Mouse (Mus musculus) CH12.LX (cell line): ENCODE data around the gene Phrf1. TPM values are rescaled to one million over a fixed set of nuclear protein-coding genes. Genes with fewer than 3 reads are reported as not detected.

Experiments
- DNase-seq: peaks from one replicate; pipeline ENCODE4 v3.0.0-alpha.2; 2013; ENCODE audit errors: extremely low read depth
- H3K27ac ChIP-seq: 2 replicates; pipeline ENCODE4 v1.5.1; 2012; ENCODE audit warnings: low read depth, mild to moderate bottlenecking, control low read depth, moderate library complexity; ENCODE audit not compliant: insufficient read depth
- H3K27me3 ChIP-seq: replicated peaks from 2 replicates; pipeline ENCODE3; 2012; ENCODE audit warnings: inconsistent platforms
- H3K36me3 ChIP-seq, 2 experiments: replicated peaks in 1 of 2; 2 replicates each; pipeline versions ENCODE3 to v1.6.1; 2012; ENCODE audit warnings: inconsistent platforms in 1 of 2, low read length in 1 of 2, mild to moderate bottlenecking in 1 of 2, mixed read lengths in 1 of 2, moderate library complexity in 1 of 2; ENCODE audit not compliant: control insufficient read depth in 1 of 2, insufficient read depth in 1 of 2
- H3K4me1 ChIP-seq, 2 experiments: 2 replicates each; pipeline ENCODE4 v1.6.1; 2012; ENCODE audit warnings: inconsistent platforms in 1 of 2, moderate library complexity in 1 of 2; ENCODE audit not compliant: insufficient read depth in 2 of 2, control insufficient read depth in 1 of 2
- H3K4me2 ChIP-seq: 2 replicates; pipeline ENCODE4 v1.6.1; 2012; ENCODE audit warnings: low read depth, mild to moderate bottlenecking, control low read depth; ENCODE audit not compliant: poor library complexity, insufficient read depth, severe bottlenecking
- H3K4me3 ChIP-seq, 3 experiments: fragments of 150-350 bp in 1 of 3; sonication (generic) in 1 of 3; replicated peaks in 1 of 3; 2 replicates each; pipeline versions ENCODE3 to v1.5.1; 2011 to 2012; ENCODE audit warnings: low read depth in 2 of 3, low read length in 2 of 3, mild to moderate bottlenecking in 2 of 3, moderate library complexity in 2 of 3, control low read depth in 1 of 3, improper control_type of control experiment in 1 of 3, inconsistent platforms in 1 of 3, mixed read lengths in 1 of 3; ENCODE audit not compliant: poor library complexity in 1 of 3
- H3K79me2 ChIP-seq: replicated peaks from 2 replicates; pipeline ENCODE4 v1.6.1; 2012; ENCODE audit warnings: mild to moderate bottlenecking, moderate library complexity; ENCODE audit not compliant: control insufficient read depth, poor library complexity, insufficient read depth, severe bottlenecking; ENCODE audit errors: extremely low read depth
- H3K9ac ChIP-seq: 2 replicates; pipeline ENCODE4 v1.6.1; 2012; ENCODE audit warnings: low read depth, mild to moderate bottlenecking, control low read depth, moderate library complexity; ENCODE audit not compliant: insufficient read depth
- H3K9me3 ChIP-seq: replicated peaks from 2 replicates; pipeline ENCODE3; 2012; ENCODE audit warnings: low read length, inconsistent platforms, mixed read lengths
- BHLHE40 ChIP-seq: IDR thresholded peaks from 2 replicates; pipeline ENCODE4 v1.6.1; 2011; ENCODE audit warnings: mild to moderate bottlenecking, low read depth, low read length, improper control_type of control experiment
- CTCF ChIP-seq, 2 experiments: IDR thresholded peaks in 1 of 2; conservative IDR thresholded peaks in 1 of 2; 2 replicates each; pipeline ENCODE4 v1.5.1; 2011 to 2012; ENCODE audit warnings: low read depth in 2 of 2, low read length in 2 of 2, improper control_type of control experiment in 1 of 2, inconsistent platforms in 1 of 2, mild to moderate bottlenecking in 1 of 2, moderate library complexity in 1 of 2
- E2F4 ChIP-seq: IDR thresholded peaks from 2 replicates; pipeline ENCODE4 v1.6.1; 2011; ENCODE audit warnings: low read depth, low read length, improper control_type of control experiment; ENCODE audit not compliant: insufficient replicate concordance
- EP300 ChIP-seq: IDR thresholded peaks from 2 replicates; pipeline ENCODE4 v1.6.1; 2011; ENCODE audit warnings: low read length, improper control_type of control experiment
- GABPA ChIP-seq: IDR thresholded peaks from 2 replicates; pipeline ENCODE4 v1.6.1; 2012; ENCODE audit warnings: low read depth, low read length, improper control_type of control experiment, inconsistent platforms; ENCODE audit not compliant: insufficient replicate concordance
- IRF4 ChIP-seq: IDR thresholded peaks from 2 replicates; pipeline ENCODE4 v1.6.1; 2014; ENCODE audit warnings: low read depth, mild to moderate bottlenecking, inconsistent platforms, low read length, improper control_type of control experiment
- JUND ChIP-seq: conservative IDR thresholded peaks from 2 replicates; pipeline ENCODE4 v1.6.1; 2011; ENCODE audit warnings: low read depth, low read length, improper control_type of control experiment
- KAT2A ChIP-seq: IDR thresholded peaks from 2 replicates; pipeline ENCODE4 v1.6.1; 2012; ENCODE audit warnings: low read length, improper control_type of control experiment, inconsistent platforms; ENCODE audit not compliant: insufficient replicate concordance
- MEF2A ChIP-seq: IDR thresholded peaks from 2 replicates; pipeline ENCODE4 v1.6.1; 2014; ENCODE audit warnings: low read depth, mild to moderate bottlenecking, inconsistent platforms, low read length, improper control_type of control experiment, borderline replicate concordance
- MXI1 ChIP-seq: IDR thresholded peaks from 2 replicates; pipeline ENCODE4 v1.6.1; 2011; ENCODE audit warnings: mild to moderate bottlenecking, low read depth, low read length, improper control_type of control experiment
- NELFE ChIP-seq: IDR thresholded peaks from 2 replicates; pipeline ENCODE4 v1.6.1; 2011; ENCODE audit warnings: low read depth, low read length, improper control_type of control experiment
- PAX5 ChIP-seq: IDR thresholded peaks from 2 replicates; pipeline ENCODE4 v1.6.1; 2012; ENCODE audit warnings: low read length, inconsistent platforms, mixed read lengths
- POLR2A ChIP-seq: IDR thresholded peaks from 2 replicates; pipeline ENCODE4 v1.6.1; 2011; ENCODE audit warnings: low read depth, mild to moderate bottlenecking, improper control_type of control experiment, low read length
- POLR2AphosphoS2 ChIP-seq: IDR thresholded peaks from 2 replicates; pipeline ENCODE4 v1.6.1; 2011; ENCODE audit warnings: low read depth, low read length, improper control_type of control experiment
- RCOR1 ChIP-seq: conservative IDR thresholded peaks from 2 replicates; pipeline ENCODE4 v1.6.1; 2012; ENCODE audit warnings: low read depth, mild to moderate bottlenecking, inconsistent platforms, low read length, improper control_type of control experiment
- TBP ChIP-seq: conservative IDR thresholded peaks from 2 replicates; pipeline ENCODE4 v1.6.1; 2011; ENCODE audit warnings: low read depth, low read length, improper control_type of control experiment
- UBTF ChIP-seq: IDR thresholded peaks from 2 replicates; pipeline ENCODE4 v1.6.1; 2012; ENCODE audit warnings: low read depth, mild to moderate bottlenecking, inconsistent platforms, low read length, improper control_type of control experiment, moderate library complexity
- ZC3H11A ChIP-seq: IDR thresholded peaks from 2 replicates; pipeline ENCODE4 v1.6.1; 2012; ENCODE audit warnings: low read depth, mild to moderate bottlenecking, inconsistent platforms, low read length, improper control_type of control experiment
- ZMIZ1 ChIP-seq: IDR thresholded peaks from 2 replicates; pipeline ENCODE4 v1.6.1; 2012; ENCODE audit warnings: low read depth, mild to moderate bottlenecking, inconsistent platforms, low read length, improper control_type of control experiment
- ZNF384 ChIP-seq: IDR thresholded peaks from 2 replicates; pipeline ENCODE4 v1.6.1; 2012; ENCODE audit warnings: low read depth, low read length, improper control_type of control experiment, inconsistent platforms
- dilution Hi-C: fragments of 300-500 bp; cut with MboI; formaldehyde crosslinking; loops from 2 replicates; pipeline ENCODE4 v1.14.3; 2020; ENCODE audit warnings: low sequenced_read_pairs; ENCODE audit not compliant: extremely low pct_unique_long_range_greater_than_20kb, extremely low pct_ligation_motif_present
- in situ Hi-C: fragments of 300-500 bp; cut with MboI; formaldehyde crosslinking; loops from 3 replicates; pipeline ENCODE4 v1.14.3; 2019; ENCODE audit warnings: low sequenced_read_pairs, low pct_ligation_motif_present, low pct_unique_long_range_greater_than_20kb, mixed read lengths
- polyA plus RNA-seq: library from polyadenylated mRNA; unstranded; fragments of >175 nt; gene quantifications from 2 replicates; pipeline ENCODE4 v1.2.1, GENCODE M21; 2012; ENCODE audit warnings: low read depth; ENCODE audit not compliant: insufficient read length
- total RNA-seq, 2 experiments: library from RNA; depleted of rRNA; stranded (reverse); fragments of 300-350 nt in 1 of 2; fragments of >200 nt in 1 of 2; gene quantifications; 2 replicates each; pipeline ENCODE4 v1.2.3; 2012 to 2014

Phrf1 gene
- total and polyA plus RNA-seq, 3 experiments, result 22.4 to 59.2 (median 52.5) TPM

- peaks cover 0 to 9% of the 10 kb centered on the region in 2 experiments; a peak in 1 of 4 replicates for H3K4me1 ChIP-seq
- no peak overlapping the region for H3K9ac ChIP-seq
- H3K36me3 ChIP-seq, result peaks cover 57 to 91% of the 10 kb centered on the region in 2 experiments
- no peaks in the 10 kb centered on the region for H3K9me3 ChIP-seq
- no peak for TF ChIP-seq ZNF384
- TF ChIP-seq UBTF, result no peak
- no peak for TF ChIP-seq BHLHE40
- no peak for TF ChIP-seq PAX5
- TF ChIP-seq ZC3H11A, result no peak
- TF ChIP-seq CTCF (conservative IDR thresholded peaks at IDR 0.05 in 1 of 2, IDR thresholded peaks at IDR 0.05 in 1 of 2; ENCODE audit: low read depth in 2 of 2, low read length in 2 of 2), result no peak
- no peak overlapping the region for H3K4me3 ChIP-seq
- H3K27me3 ChIP-seq, result no peaks in the 10 kb centered on the region
- dilution Hi-C loops (no loop called here), in situ Hi-C loops (no loop called here)
- no peaks in the 10 kb centered on the region for H3K79me2 ChIP-seq
- DNase-seq, result no peak
- H3K4me2 ChIP-seq, result no peak overlapping the region
- H3K27ac ChIP-seq, result no peak overlapping the region
These were observed 72.8 kb downstream of the Phrf1 start for GRCm38 (mm10) chr7:141301386-141301785.

GRCm38 (mm10) chr7:141302702-141303268 is 74.2 kb downstream of the Phrf1 start:
- DNase-seq, result no peak
- H3K4me2 ChIP-seq, result no peak overlapping the region
- no peak overlapping the region for H3K9ac ChIP-seq
- in situ Hi-C loops (no loop called here), dilution Hi-C loops (no loop called here)
- no peak overlapping the region for H3K4me3 ChIP-seq
- no peak overlapping the region for H3K27ac ChIP-seq
- TF ChIP-seq RCOR1 (no peak), UBTF (no peak), E2F4 (no peak), MXI1 (no peak), GABPA (no peak), EP300 (no peak)
- no peaks in the 10 kb centered on the region for H3K79me2 ChIP-seq
- H3K36me3 ChIP-seq, result peaks cover 61 to 92% of the 10 kb centered on the region in 2 experiments
- H3K9me3 ChIP-seq, result no peaks in the 10 kb centered on the region
- no peaks in the 10 kb centered on the region for H3K27me3 ChIP-seq
- H3K4me1 ChIP-seq, result peaks cover 0 to 9% of the 10 kb centered on the region in 2 experiments; a peak in 1 of 4 replicates

- H3K36me3 ChIP-seq, result peaks cover 70 to 93% of the 10 kb centered on the region in 2 experiments
- H3K79me2 ChIP-seq, result no peaks in the 10 kb centered on the region
These were observed 76.0 kb downstream of the Phrf1 start for GRCm38 (mm10) chr7:141304537-141304936.

More at GRCm38 (mm10) chr7:141304537-141304936, 76.0 kb downstream of the Phrf1 start:
- Histone ChIP-seq H3K27me3 (no peaks in the 10 kb centered on the region), H3K4me1 (peaks cover 0 to 23% of the 10 kb centered on the region in 2 experiments; a peak in 1 of 4 replicates), H3K9me3 (no peaks in the 10 kb centered on the region), H3K27ac (no peak overlapping the region), H3K4me3 (no peak overlapping the region), H3K9ac (no peak overlapping the region), H3K4me2 (no peak overlapping the region)
- DNase-seq, result no peak
- in situ Hi-C loops, result no loop called here
- TF ChIP-seq POLR2AphosphoS2, result no peak
- no peak for TF ChIP-seq ZMIZ1
- TF ChIP-seq KAT2A, result no peak
- TF ChIP-seq NELFE, result no peak
- TF ChIP-seq IRF4, result no peak
- TF ChIP-seq POLR2A, result no peak
- TF ChIP-seq UBTF, result no peak
- no peak for TF ChIP-seq PAX5
- TF ChIP-seq MEF2A, result no peak
- no peak for TF ChIP-seq JUND
- TF ChIP-seq TBP, result no peak
- dilution Hi-C loops, result no loop called here
